Mouse (Mus musculus): ENCODE measurements around the gene Sbpl.

Gene Sbpl

DNA sequence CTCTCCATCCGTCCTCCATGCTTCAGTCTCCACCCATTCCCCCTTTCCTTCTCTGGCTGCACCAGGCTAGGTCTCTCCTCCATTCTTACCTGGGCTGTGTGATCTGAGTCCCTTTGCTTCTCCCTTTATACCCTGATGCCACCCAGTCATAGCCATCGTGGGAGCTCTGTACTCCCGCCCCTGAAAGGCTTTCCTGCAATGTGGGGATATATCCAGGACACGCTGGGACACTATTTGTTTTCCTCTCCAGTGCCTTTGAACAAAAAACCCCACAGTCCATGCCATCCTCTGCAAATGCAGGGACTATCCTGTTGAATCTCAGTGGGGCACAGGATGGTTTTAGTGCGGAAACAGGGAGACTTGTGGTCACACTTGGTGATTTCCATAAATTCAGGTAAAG is at the start of gene Sbpl:
Gene Sbpl, minus strand, starts transcription at position 101 of the 400 bp plus-strand sequence.
- DNase-seq, result no peak

GRCm38 (mm10) chr17:24004071-24004665 is 49.1 kb upstream of the Sbpl start:
- no peak for DNase-seq

GRCm38 (mm10) chr17:24000404-24000803 is 45.3 kb upstream of the Sbpl start:
- DNase-seq, result no peak

- DNase-seq, result no peak
Observed at GRCm38 (mm10) chr17:23998383-23998782, 43.3 kb upstream of the Sbpl start.

DNA sequence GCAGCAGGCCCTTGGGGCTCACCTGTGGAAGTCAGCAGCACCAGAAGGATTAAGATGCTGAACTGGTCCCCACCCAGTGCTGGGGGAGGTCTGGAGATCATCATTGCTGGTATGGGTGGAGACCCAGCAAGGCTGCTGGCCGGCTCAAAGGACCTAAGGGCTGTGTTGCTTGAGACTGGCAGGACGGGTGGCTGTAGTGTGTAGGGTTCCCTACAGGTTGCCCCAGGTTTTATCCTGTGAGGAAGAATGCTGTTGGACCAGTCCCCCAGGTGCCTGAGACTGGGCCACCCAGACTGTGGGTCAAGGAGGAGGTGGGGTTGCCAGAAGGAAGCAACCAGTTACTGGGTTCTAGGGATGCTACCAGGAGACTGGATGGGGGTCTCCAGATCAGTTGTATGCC is 42.8 kb upstream of the Sbpl start, which contains the start of gene Prss22:
Gene Prss22, minus strand, starts transcription at position 200 of the 400 bp plus-strand sequence.
- no peak for DNase-seq

GRCm38 (mm10) chr17:23995421-23995820 is 40.3 kb upstream of the Sbpl start:
- no peak for DNase-seq

DNA sequence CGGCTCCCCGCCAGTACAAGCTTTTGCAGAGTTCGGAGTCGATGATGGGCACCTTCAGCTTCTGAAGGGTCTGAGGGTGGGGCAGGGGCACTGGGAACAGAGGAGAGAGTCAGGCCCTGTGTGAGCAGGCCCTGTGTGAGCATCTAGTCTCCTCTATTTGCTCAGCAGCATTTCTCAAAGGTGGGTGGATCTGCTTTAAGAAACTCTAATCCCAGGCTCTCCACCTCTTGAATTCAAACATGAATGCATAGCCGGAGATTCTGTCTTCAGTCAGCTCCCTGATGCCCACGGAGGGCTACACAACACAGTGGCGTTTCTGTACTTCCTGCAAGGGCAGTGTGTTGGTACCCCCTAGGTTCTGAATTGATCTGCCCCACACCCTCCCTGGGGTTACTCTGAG is 39.6 kb upstream of the Sbpl start:
- no peak for DNase-seq

GRCm38 (mm10) chr17:23993559-23994428 is 38.7 kb upstream of the Sbpl start:
- peak; percentile 92 to 98 for DNase-seq

DNA sequence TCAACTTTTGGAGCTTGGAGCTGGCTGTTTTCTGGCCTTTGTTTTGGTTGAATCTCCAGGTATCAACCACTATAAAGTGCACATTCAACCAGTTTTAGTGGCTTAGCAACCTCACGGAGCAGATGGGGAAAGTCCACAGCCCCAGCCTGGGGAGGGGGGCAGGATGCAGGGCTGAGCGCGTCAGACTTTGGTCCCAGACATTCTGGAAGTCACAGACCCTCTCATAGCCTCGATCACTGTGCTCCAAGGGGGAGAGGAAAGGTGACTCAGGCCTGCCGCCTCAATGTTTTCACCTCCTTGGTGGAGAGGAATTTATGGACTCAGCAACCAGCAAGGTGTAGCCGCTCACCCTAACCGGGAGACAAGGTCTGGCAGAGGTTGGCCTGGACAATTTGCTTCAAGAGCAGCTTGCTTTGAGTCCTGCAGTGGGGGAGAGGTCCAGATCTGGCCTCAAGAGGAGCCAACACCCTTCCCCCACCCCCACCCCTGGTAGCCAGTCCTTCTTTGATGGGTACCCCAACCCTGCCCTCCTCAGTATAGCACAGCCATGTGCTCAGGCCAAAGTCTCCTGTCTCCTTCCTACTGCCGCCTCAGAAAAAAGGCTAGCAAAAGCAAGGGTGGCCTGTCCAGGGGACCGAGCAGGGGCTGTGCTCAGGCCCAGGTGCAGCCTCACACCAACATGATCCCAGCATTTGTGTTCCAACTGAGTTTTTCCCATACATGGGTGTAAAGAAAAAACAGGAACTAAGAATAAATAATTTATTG is 37.9 kb upstream of the Sbpl start:
- DNase-seq, result peak; percentile 75 to 78

DNA sequence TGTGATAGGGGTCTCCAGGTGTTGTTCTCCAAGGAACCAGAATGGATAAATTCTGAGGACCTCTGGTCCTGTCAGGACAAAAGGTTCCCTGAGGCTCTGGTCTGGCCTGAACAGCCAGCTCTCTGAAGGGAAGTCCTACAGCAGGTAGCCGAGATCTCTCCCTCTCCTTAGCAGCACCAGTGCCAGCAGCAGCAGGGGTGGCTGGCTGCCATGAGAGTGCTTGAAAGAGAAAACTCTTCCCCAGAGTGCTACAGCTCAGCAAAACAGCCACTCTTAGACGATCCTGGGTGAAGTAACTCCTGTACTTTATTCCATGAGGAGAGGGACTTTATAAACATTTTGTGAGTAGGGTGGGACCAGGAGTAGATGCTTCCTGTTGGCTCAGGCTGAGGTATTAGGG is 34.7 kb upstream of the Sbpl start:
- DNase-seq, result no peak

DNA sequence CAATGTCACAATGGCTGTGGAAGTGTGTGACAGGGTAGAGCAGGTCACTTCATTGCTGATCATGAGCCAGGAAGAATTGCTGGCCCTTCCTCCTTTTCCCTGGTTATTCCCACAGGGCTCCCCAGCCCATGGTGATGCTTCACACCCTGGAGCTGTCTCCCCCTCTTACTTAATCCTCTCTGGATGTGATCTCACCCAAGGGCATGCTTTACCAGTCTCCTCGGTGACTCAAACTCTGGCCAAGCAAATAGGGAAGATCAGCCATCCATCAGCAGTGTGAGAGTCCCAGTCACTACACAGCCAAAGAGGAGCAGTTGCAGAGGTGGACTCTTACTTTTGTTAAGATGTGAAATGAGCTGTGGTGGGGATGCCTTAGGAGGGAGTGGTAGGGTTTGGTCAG is 29.9 kb upstream of the Sbpl start:
- DNase-seq, result no peak

DNA sequence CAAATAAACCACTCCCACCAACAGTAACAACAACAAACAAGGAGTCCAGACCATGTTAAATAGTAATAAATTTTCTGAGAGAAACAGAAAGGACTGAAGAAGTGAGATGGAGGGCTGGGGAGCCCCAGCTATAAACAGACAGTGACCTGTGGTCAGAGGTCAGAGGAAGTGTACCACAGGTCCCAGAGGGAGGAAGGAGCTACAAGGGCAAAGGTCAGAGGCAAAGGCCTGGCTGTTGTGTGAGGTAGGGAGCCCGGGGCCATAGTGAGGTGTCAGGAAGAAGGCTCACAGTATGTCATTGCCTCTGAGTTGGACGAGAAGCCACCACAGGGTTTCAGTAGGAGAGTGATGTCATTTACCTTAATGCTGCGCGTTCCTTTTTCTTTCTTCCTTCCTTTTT is 27.8 kb upstream of the Sbpl start:
- DNase-seq, result peak; percentile 43 to 52

DNA sequence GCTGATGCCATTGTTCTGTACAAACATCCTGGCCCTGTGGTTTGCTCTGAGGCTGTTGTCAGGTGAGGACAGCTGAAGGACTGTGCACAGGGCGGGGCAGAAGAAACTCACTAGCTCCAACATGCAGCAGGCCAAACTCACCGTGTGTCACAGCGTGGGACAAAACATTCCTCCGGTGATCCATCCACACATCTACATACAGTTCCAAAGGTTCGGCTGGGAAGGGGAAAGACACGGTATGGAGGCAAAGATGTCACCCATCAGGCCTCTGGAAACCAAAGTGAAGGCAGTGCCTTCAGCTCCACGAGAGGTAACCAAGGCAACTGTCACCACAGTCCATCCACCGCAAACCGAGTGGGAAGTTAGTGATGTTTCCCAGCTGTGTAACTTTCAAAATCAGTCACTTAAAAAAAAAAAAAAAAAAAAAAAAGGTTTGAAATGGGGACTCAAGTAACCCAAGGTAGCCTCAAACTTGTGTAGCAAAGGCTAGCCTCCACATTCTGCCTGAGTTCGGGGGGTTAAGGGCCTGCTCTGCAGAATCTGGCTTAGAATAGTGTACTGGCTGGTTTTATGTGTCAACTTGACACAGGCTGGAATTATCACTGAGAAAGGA is 25.3 kb upstream of the Sbpl start, which contains the start of gene Prss30:
Gene Prss30, minus strand, starts transcription at position 270 of the 613 bp plus-strand sequence.
- no peak for DNase-seq

- DNase-seq, result no peak
Observed at GRCm38 (mm10) chr17:23979471-23979870, 24.4 kb upstream of the Sbpl start.

DNA sequence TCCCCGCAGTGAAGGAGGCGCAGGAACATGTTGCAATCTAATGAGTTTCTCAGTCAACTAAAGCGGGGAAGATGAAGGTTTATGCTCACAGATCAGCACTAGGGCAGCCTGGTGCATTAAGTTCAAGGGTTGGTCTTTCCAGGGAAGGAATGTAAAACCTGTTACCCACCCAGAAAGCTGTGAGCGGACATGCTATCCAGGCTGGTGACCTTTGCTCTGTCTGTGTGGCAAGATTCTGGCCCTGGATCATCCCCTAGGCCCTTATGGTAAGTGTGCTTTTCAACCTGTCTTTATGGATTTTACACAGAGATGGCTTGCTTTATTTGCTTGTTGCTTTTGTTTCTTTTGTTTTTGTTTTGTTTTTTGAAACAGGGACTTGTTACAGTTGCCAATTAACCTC is 21.6 kb upstream of the Sbpl start:
- DNase-seq, result peak; percentile 53 to 61

- DNase-seq, result no peak
Observed at GRCm38 (mm10) chr17:23971315-23971714, 16.2 kb upstream of the Sbpl start.

DNA sequence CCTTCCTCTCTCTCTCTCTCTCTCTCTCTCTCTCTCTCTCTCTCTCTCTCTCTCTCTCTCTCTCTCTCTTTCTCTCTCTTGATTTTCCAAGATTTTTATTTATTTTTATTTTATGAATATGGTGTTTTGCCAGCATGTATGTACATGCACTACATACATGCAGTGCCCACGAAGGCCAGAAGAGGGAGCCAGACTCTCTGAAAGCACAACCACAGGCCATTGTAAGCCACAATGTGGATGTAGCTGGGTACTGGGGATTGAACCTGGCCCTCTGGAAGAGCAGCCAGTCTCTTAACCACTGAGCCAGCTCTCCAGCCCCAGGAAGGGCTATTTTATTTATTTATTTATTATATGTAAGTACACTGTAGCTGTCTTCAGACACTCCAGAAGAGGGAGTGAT is 14.2 kb upstream of the Sbpl start:
- DNase-seq, result peak; percentile 87 to 93

GRCm38 (mm10) chr17:23968780-23969179 is 13.7 kb upstream of the Sbpl start:
- DNase-seq, result peak; percentile 49 to 66

DNA sequence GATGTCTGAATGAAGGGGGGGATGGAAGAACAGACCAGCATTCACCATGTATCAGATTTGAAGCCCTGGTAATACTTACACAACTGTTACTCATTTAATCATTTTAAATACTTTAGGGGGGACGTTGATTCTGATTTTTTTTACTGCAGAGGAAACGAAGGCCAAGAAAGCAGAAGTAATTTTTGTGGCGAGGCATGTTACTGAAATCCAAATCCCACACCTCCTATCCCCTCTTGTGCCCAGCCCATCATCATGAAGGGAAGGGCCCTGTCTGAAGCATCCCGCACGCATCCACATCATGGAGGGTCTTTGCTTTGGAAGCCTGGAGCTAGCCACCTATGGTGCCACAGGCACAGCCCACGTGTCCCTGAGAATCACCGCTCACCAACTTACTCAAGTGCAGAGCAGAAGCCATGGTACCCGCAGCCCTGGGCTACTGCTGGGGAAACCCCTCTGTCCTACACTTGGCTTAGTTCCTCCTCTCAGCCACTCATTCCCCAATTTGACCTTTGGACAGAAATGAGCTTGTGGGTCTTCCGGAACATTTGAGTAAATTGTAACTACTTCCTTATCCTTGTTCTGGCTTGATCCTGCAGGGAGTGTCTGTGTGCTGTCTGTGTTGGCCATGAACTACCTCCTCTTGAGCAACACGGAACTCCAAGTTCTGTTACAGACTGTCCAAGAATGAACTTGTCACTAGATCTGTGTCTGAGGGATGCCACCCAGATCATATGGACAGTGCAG is 11.8 kb upstream of the Sbpl start:
- peak; percentile 42 to 61 for DNase-seq

GRCm38 (mm10) chr17:23965805-23966425 is 10.8 kb upstream of the Sbpl start:
- DNase-seq, result no peak

DNA sequence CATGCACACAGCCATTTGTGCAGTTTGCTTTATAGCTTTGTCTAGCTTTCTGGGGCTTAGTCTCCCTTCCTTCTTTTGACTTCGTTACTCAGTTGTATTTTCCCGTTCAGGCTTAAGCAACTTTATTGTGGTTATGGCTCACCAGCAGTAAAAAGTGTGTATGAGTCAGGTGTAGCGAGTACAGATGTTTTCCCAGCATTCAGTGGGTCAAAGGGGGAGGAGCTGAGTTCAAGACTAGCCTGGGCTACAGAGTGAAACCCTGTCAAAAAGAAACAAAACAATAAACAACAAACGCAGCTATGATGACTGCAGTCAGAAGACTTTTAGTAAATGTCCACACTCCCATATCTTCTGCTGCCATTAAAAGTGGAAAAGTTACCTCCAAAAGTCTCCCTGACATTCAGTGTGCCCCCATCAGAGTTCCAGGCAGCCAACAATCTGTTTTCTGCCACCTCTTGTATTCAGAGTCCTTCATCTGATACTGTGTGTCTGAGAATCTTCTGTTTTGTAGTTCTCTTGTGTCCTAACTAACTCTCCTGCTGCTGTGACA is 6.6 kb upstream of the Sbpl start:
- no peak for DNase-seq

Data from kidney, postnatal 36 days (tissue).